Mouse (Mus musculus) kidney, adult 2 months (tissue): Measurements from ENCODE around the gene Ptprn2.

Experiments
- CTCF ChIP-seq: fragments of 200-500 bp; conservative IDR thresholded peaks from 2 replicates; pipeline ENCODE4 v1.5.1; 2011; ENCODE audit warnings: low read depth, mild to moderate bottlenecking, control low read depth, low read length, moderate library complexity, mixed read lengths; ENCODE audit not compliant: insufficient read depth, insufficient read length
- POLR2A ChIP-seq: fragments of 200-500 bp; IDR thresholded peaks from one replicate; pipeline ENCODE4 v1.6.1; 2011; ENCODE audit warnings: low read depth, low read length, control low read depth

DNA sequence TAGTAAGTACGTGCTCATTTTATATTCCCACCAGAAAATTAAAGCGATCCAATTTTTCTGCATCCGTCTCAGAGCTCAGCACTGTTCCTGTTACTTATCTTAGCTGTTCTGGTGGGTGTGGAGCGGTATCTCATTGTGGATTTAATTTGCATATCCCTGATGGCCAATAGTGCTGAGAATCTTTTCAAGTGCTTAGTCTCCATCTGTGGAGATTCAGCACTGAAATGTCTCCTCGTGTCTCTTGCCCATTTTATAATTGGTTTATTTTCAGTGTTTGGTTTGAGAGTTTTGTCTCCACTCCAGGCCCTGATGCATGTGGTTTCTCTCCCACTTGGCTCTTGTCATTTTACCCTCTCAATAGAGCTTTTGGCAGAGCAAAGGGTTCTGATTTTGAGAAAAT, 327.5 kb downstream of the Ptprn2 start:
- TF ChIP-seq CTCF (no peak), POLR2A (no peak)
